Mouse (Mus musculus) heart, postnatal 36 days (tissue): ENCODE measurements at regions not wholly inside any gene's neighbourhood (a gene's known extent, or its start where the extent isn't known, plus 50 kb on each side); places are given as distances from the start of the nearest gene placed in this dataset.
A peak's percentile ranks its signal among the peaks of the same experiment; 100 is the strongest.

ENCODE experiments used
- DNase-seq, 2 experiments: peaks; one replicate each; pipeline ENCODE4 v3.0.0; 2021 to 2022
- intact Hi-C: fragments of 180-260 bp; cut with DNase I; formaldehyde crosslinking; loops from one replicate; pipeline ENCODE4 v1.15.1; 2025

DNA sequence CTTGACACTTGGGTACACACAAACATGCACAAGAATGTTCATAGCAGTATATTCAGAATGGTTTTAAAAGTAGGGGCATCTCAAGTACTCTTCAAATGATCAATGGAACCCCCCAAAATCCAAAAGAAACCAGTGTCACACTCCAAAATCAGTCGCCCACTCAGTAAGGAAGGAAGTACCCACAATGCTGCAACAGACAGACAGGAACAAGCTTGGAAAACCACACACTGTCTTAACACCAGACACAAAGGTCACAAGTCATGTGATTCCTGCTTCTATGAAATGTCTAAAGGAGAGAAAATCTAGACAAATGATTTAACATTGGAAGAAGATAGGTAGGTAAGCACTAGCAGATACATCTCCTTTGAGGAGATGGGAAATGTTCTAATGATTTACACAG, 346.9 kb downstream of the Sox4 start:
- DNase-seq, result no peak
- intact Hi-C loops, result no loop called here

DNA sequence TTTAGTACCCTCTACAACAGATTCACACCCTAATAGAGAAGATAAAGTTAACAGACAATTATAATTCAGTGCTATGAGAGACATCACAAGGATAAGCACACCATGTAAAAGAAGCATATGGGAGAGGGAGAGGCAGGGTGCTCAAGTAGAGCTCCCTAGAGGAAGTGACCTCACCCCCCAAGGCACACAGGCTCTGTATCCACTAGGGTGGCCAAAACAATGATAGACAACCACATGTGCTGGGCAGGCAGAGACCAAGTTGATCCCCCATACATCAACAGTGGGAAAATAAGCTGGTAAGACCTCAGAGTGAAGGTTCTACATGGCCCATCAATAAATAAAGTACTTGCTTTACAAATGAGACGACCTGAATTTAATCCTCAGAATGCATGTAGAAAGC, 347.7 kb downstream of the Sox4 start:
- no peak for DNase-seq
- intact Hi-C loops, result no loop called here

DNA sequence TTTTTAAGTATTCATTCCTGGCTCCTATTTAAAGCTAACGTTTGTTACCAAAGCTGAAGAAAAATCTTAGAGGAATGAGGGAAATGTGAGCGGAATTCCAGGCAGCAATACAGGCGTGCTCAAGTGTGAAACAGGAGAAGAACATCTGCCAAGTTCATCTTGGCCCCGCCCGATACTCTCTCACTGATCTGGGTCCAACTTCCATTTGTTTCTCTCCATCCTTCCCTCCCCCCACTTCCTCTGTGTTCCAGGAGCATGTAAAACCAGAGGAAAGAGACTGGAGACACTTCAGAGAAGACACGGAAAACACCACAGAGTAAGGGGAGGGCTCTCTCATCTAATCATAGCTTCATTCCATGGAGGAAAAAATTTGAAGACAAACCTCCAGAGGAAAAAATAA, 346.7 kb downstream of the Gm11361 start:
- intact Hi-C loops, result no loop called here
- DNase-seq, result peak; percentile 28 to 36

DNA sequence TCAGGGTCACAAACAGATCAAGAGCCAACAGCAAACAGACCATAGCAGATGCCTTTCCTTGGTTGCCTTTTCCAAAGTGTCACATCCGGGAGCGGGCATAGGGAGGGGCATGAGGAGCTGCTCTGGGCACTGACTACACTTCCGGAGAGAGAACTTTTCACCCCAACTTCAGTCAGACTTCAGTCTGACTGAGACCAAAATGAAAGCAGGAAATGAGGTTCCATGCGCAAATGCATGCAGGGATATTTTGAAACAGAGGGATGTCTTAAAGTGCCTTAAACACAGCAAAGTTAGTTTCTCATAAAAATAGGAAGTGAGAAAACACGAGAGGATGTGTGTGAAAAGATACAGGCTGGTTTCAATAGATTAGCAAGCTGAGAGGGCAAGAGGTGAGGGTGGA, 343.5 kb downstream of the Gm11361 start:
- intact Hi-C loops, result no loop called here
- no peak for DNase-seq

DNA sequence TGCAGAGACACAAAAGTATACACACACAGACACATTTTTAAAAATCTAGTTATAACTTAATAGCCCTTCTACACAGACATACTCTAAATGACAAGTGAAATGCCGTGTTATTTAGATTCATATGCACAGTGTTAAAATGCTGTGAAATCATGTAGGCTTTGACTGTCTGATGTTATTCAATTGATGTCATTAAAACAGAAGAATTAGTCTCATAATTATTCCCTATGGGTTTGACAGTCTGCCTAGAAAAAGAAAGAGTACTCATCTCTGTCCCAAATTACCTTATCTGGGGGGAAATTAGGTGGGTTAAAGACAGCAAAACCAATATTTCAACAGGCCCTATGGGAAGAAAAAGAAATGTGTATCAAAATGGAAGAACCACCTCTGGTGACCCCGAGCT, 339.0 kb downstream of the Gm11361 start:
- DNase-seq, result no peak
- intact Hi-C loops, result no loop called here

DNA sequence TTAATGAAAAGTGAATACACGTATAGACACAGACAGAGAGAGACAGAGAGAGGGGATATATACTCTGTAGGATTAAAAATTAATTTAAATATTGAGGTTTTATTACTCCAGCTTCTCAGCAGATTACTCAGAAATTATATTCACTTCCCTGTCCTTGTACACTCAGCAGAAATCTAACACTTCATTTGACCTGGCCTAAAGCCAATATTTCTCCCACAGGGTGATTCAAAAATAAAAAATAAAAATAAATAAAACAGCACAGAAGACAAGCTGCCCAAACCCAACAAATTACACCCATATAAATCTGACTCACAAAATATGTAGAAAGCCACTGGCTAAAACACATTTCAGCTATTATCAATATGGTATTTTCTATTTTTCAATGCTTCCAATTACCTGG, 334.8 kb downstream of the Gm11361 start:
- intact Hi-C loops, result no loop called here
- DNase-seq, result no peak

DNA sequence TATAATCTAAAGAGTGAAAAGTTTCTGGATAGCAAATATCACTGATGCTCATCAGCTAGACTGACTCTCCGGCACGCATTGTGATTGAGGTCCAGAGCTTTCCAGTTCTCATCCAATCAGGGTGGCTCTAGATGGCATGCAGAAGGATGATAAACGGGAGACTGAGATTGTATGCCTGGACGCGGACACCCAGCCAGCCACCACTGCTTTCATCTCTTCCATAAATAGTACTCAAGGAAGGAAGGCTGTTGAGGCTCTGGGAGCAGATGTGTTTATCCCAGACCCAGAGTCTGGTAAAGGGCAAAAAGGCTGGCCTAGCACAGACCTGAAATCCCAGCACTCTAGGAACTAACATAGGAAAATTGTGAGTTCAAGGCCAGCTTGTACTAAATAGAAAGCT, 330.6 kb downstream of the Gm11361 start:
- no peak for DNase-seq
- intact Hi-C loops, result no loop called here

DNA sequence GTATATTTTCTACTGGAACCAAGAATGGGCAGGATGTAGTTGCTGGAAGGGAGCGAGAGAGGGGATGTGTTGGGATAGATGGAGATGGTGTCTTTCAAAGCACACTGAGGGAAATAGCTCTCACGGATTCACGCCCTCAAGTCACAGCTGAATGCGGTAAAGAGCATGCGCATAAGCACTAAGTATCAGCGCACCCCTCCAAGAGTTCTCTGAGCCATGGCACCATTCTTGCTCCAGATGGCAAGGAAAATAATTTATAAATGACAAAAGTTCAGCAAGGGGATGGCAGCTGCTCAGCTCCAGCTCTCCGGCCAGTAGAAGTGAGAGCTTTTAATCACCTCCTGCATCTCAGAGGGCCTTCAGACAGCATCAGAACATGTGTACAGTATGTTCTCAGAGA, 329.4 kb downstream of the Gm11361 start:
- intact Hi-C loops, result no loop called here
- DNase-seq, result no peak

DNA sequence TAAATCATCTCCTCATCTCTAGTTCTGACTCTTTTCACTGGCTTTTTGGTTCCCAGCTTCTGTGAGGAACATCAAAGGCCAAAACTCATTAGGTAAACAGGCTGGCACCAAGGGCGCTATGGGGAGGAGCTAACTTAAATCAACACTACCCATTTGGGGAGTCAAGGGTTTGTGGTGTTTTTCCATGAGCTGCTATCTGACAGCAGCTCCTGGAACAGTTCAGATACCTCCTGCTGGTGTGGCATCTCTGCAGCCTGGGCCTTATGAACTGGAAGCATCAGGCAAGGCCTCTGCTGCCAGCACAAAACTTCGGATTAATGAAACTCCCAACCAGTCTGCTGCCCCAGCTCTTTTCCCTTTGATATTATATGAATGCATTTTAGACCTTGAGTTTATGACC, 328.8 kb downstream of the Gm11361 start:
- no peak for DNase-seq
- intact Hi-C loops, result no loop called here

DNA sequence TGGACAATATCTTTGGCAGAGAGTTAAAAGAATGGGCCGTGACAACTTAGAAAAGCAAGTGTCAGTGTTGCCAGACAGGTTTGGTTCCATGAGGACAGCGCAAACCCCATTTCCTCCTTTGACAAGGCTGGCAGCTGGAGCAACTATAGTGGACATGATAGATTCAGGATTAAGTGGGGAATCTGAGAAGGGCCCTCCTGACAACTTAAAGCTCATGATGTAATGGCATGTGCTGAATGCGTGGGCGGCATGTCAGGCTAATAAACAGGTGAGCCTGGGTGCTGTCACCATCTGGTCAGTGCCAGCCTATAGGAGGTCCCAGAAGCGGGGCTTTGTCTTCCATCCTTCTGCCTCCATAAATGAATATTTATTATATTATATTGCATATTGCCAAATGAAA, 326.3 kb downstream of the Gm11361 start:
- no peak for DNase-seq
- intact Hi-C loops, result no loop called here

DNA sequence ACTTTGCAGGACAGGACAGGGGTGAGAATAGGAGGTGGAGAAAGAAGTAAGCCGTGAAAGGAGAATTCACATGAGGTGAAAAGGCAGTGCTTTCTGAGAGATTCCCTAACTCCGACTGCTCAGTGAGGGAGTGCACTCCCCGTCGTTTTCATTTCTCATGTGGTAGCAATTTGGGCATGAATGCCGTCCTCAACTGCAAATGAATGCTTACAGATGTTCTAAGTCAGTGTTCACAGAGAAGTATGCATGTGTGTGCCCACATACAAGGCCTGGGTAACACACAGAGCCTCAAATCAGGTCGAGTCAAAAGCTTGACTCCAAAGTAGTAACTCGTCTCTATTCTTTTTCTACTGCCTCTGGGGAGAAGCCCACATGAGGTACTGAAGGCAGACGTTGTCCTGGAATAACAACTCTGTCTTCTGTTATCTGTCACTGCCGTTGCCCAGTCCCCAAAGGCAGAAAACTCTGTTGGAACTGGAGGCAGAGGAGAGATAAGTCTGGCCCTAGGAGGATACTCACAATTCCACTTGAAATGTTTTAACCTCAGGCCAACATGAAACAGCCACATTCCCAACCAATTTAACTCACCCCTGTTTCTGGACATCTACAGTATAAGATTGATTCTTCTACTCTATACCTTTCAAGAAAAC, 318.0 kb downstream of the Gm11361 start:
- intact Hi-C loops, result no loop called here
- DNase-seq, result no peak

DNA sequence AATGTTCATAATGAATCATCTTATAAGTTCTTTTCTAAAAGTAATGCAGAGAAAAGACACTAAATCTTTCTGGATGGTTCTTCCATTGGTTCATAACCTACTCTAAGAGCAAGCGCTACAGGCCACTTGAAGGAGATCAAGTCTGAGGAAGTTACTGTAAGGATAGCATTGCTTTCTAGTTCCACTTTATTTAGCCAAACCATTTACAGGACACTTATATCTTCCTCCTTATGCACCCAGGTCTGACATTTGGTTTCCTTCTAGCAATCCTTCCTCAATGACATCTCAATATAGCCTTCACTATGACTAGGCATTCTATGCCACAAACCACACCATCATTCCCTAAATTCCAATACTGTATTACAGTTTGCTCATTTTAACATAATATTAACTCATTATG, 316.0 kb downstream of the Gm11361 start:
- no peak for DNase-seq
- intact Hi-C loops, result no loop called here

DNA sequence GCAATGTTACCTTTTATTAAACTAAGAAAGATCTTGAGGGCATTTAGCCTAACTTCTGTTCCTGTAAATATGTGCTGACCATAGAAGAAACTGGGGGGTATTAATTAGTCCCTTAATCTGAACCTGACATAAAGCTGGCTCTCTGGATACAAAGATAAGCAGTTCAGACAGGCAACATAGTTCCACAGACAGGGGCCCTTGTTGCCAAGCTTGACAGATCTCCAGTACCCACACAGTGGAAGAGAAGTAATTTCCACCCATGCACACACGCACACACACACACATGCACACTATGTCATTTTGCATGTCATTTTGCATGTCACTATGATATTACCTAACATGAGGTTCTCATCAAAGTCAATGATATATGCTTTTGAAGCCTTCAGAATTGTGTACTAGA, 315.1 kb downstream of the Gm11361 start:
- intact Hi-C loops, result no loop called here
- no peak for DNase-seq

DNA sequence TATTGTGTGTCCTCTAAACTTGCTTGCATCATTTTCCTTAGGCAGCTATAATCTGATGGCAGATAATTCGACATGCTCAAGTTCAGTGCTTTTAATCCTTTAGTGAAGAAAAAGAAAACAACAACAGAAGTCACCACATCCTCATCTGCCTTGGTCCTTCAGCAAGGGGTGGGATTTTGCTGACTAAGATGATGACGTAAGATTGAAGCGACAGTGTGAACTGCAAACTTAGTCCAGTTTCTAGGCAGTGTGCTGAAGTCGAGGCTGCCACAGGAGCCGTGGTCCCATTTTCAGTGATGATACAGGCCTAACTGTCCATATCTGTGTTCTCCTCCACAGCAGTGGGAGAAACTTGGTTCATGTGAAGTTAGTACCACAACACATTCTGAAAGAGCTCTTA, 314.4 kb downstream of the Gm11361 start:
- DNase-seq, result no peak
- intact Hi-C loops, result no loop called here

DNA sequence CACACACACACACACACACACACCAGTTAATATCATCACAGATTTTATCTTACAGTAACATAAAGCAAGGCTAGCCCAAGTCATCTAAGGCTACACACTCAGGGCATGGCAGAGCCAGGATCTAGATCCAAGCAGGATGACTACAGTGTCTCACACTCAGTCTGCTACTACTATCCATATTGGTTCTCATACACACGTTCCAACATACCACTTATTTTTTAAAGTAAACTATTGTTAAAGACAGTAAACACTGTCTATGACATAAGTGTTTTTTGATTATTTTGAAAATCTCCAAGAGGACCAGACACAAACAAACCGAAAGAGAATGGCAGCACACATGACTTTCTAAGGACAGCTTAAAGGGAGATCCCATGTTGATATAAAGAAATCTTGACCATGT, 306.3 kb downstream of the Gm11361 start:
- DNase-seq, result no peak
- intact Hi-C loops, result no loop called here

DNA sequence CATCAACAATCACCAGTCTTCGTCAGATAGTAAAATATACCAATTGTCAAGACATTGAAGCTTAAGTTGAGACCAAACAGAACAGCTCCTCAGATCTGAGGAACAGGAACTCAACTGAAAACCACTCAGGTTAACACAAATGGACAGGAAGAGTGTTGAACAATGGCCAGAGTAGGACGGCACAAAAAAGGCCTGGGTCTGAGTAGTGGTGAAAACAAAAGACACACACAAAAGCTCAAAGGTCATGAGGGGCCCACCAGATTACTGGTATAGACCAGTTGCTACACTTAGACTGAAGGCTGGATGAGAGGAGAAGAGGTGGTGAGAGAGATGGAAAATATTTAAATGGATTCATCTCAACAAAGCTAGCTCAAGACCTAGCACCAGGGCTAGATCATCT, 302.8 kb downstream of the Gm11361 start:
- no peak for DNase-seq
- intact Hi-C loops, result no loop called here

DNA sequence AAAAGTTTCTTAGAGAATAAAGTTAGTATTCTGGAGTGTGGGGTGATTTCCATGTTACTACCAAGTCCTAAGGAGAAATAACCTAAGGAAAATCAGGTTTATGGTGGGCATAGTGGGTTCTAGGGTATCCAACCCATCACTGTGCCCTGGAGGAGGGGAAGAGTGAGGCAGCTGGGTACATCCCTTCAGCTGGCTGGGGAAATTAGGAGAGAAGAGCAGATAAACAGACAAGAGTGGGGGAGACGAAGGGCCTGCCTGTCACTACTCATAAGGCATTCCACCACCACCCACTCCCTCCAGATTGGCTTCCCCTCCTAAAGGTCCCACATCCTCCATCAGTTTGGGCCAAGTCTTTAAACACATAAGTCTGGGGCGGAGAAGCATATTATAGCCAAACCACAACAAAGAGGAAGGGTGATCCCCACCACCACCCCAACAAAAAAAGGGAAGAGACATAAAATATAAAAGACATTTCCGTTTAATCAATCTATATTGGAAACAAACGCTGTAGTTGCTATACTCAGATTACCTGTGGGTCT, 299.8 kb downstream of the Gm11361 start:
- intact Hi-C loops, result no loop called here
- DNase-seq, result no peak

DNA sequence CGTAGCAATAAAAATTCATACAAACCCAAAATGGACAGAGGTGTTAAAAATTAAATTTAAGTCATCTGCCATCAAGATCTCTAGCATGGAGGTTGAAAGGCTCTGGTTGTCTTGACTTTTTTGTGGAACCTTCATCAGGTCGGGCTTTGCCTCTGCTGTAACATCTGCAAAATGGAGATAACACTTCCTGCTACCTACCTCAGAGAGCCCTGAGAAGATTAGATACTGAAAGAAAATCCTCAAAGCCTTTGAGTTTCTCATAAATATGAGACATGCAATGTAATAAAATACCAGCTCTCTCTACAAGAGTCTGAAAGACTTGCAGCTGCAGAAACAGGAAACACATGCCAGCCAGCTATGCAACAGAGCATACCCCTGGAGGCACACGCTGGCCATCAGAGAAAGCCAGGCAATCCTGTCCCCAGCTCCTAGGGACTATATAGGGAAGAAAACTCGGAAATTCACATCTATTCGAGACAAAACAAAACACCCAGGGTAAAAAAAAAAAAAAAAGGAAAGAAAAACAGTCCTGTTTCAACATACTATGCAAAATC, 299.1 kb downstream of the Gm11361 start:
- intact Hi-C loops, result no loop called here
- no peak for DNase-seq

DNA sequence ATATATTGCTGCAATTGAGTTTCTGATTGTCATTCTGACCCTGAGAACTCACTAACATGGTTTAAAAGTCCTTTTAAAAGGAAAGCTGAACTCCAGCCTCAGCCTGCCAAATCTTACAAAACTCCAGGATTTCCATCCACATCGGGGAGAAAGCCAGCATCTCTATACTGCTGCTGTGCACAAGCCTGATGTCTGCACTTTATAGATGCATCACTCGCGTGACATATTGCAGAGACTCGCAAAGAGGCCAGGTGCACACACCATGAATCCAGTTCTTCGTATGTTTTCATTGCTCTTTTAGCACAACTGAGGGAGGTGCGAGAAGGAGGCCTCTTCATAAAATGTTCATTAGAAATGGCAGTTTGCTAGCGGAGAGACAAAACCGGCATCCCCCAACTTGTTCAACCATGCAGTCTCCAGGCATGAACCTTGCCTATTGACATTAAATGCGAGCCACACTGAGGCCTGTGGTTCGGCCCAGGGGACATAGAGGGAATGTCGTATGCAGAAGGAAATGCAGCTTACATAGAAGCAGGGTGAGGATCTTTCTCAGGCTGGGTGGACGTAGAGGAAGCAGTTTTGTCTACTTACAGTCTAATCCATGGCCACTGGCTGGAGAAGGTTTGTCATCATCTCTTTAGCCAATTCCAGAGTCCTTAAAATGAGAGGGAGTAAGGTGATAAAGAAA, 297.0 kb downstream of the Gm11361 start:
- DNase-seq, result no peak
- intact Hi-C loops, result no loop called here

DNA sequence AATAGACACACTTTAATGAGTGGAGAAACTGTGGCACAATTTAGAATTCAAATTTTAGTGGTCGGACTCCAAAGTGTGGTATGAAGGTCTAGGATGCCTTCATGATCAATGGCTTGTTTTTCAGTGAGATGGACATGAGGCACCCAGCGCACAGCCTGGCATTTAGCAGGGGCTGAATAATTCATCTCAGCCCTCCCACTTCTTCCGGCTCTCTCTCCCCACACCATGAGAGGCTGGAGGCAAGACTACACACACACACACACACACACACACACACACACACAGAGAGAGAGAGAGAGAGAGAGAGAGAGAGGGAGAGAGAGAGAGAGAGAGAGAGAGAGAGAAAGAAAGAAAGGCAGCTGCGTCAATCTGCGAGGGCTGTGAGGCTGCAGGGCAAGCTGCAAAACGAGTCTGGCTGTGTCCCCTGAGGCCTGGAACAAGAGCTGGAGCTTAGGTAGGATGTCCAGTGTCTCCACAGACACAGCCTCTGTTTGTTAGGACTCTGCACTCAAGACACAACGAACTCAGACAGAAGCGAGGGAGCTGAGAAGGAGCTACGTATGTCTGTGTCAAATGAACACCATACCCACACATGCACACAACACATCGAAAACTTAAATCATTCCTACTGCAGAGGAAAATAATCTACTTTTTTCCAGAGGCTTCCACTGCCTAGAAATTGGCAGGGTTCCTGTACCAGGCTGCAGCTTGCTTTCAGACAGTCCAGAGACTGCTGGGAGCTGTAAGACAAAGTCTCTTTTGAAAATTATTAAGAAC, 295.8 kb downstream of the Gm11361 start:
- DNase-seq, result no peak
- intact Hi-C loops, result no loop called here

DNA sequence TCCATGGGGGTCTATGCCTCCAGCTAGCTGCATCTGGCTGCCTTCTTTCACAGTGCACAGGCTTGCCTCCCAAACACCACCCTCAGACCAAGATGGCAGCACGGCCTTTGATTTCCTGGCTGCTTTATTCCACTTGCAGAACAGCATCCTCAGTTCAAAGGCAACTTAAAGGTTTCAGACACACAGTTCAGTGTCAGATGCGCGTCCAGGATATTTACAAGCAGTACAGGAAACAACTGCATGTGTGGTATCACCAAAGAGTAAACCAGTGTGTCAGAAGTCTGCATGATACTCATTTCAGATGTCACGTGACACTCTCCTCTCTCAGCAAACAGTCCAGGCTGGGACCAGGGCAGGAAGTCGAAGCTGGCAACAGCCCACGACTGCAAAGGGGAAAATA, 294.2 kb downstream of the Gm11361 start:
- DNase-seq, result no peak
- intact Hi-C loops, result no loop called here

DNA sequence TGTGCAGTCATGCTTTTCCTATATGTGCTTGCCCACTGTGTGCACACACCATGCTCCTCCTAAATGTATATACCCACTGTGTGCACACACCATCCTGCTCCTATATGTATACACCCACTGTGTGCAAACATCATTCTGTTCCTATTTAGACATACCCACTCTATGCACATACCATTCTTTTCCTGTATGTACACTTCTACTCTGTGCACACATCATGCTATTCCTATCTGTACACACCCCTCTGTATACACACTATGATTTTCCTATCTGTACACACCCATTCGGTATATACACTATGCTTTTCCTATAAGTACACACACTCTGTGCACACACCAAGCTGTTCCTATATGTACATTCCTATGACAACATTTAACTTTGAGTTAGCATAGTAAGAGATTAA, 288.5 kb downstream of the Gm11361 start:
- no peak for DNase-seq
- intact Hi-C loops, result no loop called here
